25 mouse cellular contexts compared by ENCODE assay signal in genomic region chr9:62406423-62407013, GRCm38 (mm10).
DNase-seq lines count a peak whose midpoint lies in the region; ATAC-seq and TF ChIP-seq lines count a peak whose summit lies in the region.
"Had no signal": no experiment of that assay in that cellular context is flagged by ENCODE, and none has a peak within 500 bp of the region (broad histone marks: within the 10 kb centered on the region; RNA-seq: fewer than 3 reads in every experiment).

No protein-coding gene starts in this region.

- peak overlapping the region; percentile 80 for H3K27ac ChIP-seq in heart, adult 2 months
- peak overlapping the region; percentile 42 for H3K27ac ChIP-seq in liver, embryonic 12.5 days
- H3K27ac ChIP-seq in lung, postnatal 0 days (ENCODE audit: low read length) = no peak overlapping the region
- H3K27ac ChIP-seq in limb, embryonic 10.5 days = no peak overlapping the region
- H3K27ac ChIP-seq: forebrain, embryonic 10.5 days; heart, embryonic 13.5 days; hindbrain, embryonic 14.5 days; macrophage; neural tube, embryonic 15.5 days had no signal

- no peak overlapping the region for H3K4me2 ChIP-seq in liver, embryonic 12.5 days
- no peak overlapping the region for H3K4me2 ChIP-seq in lung, postnatal 0 days (replicated peaks; ENCODE audit: low read depth, low read length)
- H3K4me2 ChIP-seq: heart, embryonic 13.5 days; hindbrain, embryonic 14.5 days; midbrain, embryonic 11.5 days; neural tube, embryonic 15.5 days had no signal

- no peaks in the 10 kb centered on the region; the same call in 1 of the 2 replicates for H3K4me1 ChIP-seq in heart, adult 2 months (ENCODE audit: control insufficient read depth, insufficient read depth, low read length)
- peaks cover 36% of the 10 kb centered on the region for H3K4me1 ChIP-seq in liver, embryonic 12.5 days
- H3K4me1 ChIP-seq in lung, postnatal 0 days (ENCODE audit: insufficient read depth, low read depth, low read length) = no peaks in the 10 kb centered on the region
- peaks cover under 1% of the 10 kb centered on the region for H3K4me1 ChIP-seq in limb, embryonic 10.5 days
- H3K4me1 ChIP-seq: neural tube, embryonic 15.5 days had no signal

- TF ChIP-seq CTCF in heart, adult 2 months (IDR thresholded peaks at IDR 0.05) = no peak
- TF ChIP-seq CTCF in lung, postnatal 0 days (IDR thresholded peaks at IDR 0.05) = no peak

- no peak for TF ChIP-seq POLR2A in heart, adult 2 months (IDR thresholded peaks at IDR 0.05; ENCODE audit: insufficient read depth, low read depth, low read length)

- WGBS in heart, adult 2 months = 72% methylated on average over 7 of the region's 7 CpGs
- 42% methylated on average over 7 of the region's 7 CpGs for WGBS in liver, embryonic 12.5 days (ENCODE audit: insufficient replicate concordance)
- WGBS in lung, postnatal 0 days = 58% methylated on average over 7 of the region's 7 CpGs
- WGBS in limb, embryonic 10.5 days = 88% methylated on average over 7 of the region's 7 CpGs

- 0 out of 2 replicates have a peak, but pooled peaks cover 8% of the 10 kb centered on the region for H3K9me3 ChIP-seq in liver, embryonic 12.5 days (replicated peaks)
- H3K9me3 ChIP-seq in lung, postnatal 0 days (ENCODE audit: low read length) = no peaks in the 10 kb centered on the region
- no peaks in the 10 kb centered on the region for H3K9me3 ChIP-seq in limb, embryonic 10.5 days (replicated peaks)
- H3K9me3 ChIP-seq: forebrain, embryonic 10.5 days; neural tube, embryonic 15.5 days had no signal

- H3K79me2 ChIP-seq in heart, adult 2 months (replicated peaks; ENCODE audit: control insufficient read depth, insufficient read depth, low read length) = no peaks in the 10 kb centered on the region

- H3K9ac ChIP-seq in heart, adult 2 months (ENCODE audit: low read depth, low read length) = no peak overlapping the region
- H3K9ac ChIP-seq in liver, embryonic 12.5 days = no peak overlapping the region
- no peak overlapping the region for H3K9ac ChIP-seq in lung, postnatal 0 days (replicated peaks; ENCODE audit: low read depth)
- H3K9ac ChIP-seq: heart, embryonic 13.5 days; hindbrain, embryonic 14.5 days; neural tube, embryonic 15.5 days had no signal

- intact Hi-C loops in heart, adult 2 months (cut with DNase I) = no loop called here
- intact Hi-C loops in heart, postnatal 36 days (cut with DNase I) = loop anchor here (2.0 kb wide), 1 partner anchor 22 kb away; no protein-coding TSS in a partner anchor

- H3K27me3 ChIP-seq in heart, adult 2 months (ENCODE audit: control insufficient read depth, insufficient read depth, low read length) = no peaks in the 10 kb centered on the region
- no peaks in the 10 kb centered on the region for H3K27me3 ChIP-seq in liver, embryonic 12.5 days (replicated peaks)
- no peaks in the 10 kb centered on the region for H3K27me3 ChIP-seq in lung, postnatal 0 days (replicated peaks; ENCODE audit: insufficient read depth, low read length)
- no peaks in the 10 kb centered on the region for H3K27me3 ChIP-seq in limb, embryonic 10.5 days (ENCODE audit: low read depth, poor library complexity, severe bottlenecking)
- H3K27me3 ChIP-seq: heart, embryonic 13.5 days; neural tube, embryonic 15.5 days had no signal

- no peak overlapping the region for H3K4me3 ChIP-seq in heart, adult 2 months
- no peak overlapping the region for H3K4me3 ChIP-seq in liver, embryonic 12.5 days
- H3K4me3 ChIP-seq in lung, postnatal 0 days (ENCODE audit: low read depth, low read length) = no peak overlapping the region
- H3K4me3 ChIP-seq in limb, embryonic 10.5 days = no peak overlapping the region
- H3K4me3 ChIP-seq: forebrain, embryonic 10.5 days; heart, embryonic 13.5 days; neural tube, embryonic 15.5 days had no signal

- no peak for DNase-seq in heart, adult 2 months
- no peak for DNase-seq in heart, postnatal 36 days
- no peak for DNase-seq in lung, postnatal 0 days (ENCODE audit: low spot score)
- no peak for DNase-seq in limb, embryonic 10.5 days (ENCODE audit: low spot score)
- DNase-seq: adrenal gland, postnatal 36 days; cerebellum, adult 18-20 months; cerebellum, postnatal 14 days; gastrocnemius, postnatal 25 days; heart, adult 18-20 months; heart, postnatal 14 days; kidney, postnatal 36 days; right cerebral cortex, adult 18-20 months; right cerebral cortex, postnatal 4 days; thymus, adult 2 months had no signal

- H3K36me3 ChIP-seq in heart, adult 2 months (ENCODE audit: control insufficient read depth, insufficient read depth, low read length) = no peaks in the 10 kb centered on the region
- no peaks in the 10 kb centered on the region for H3K36me3 ChIP-seq in liver, embryonic 12.5 days
- H3K36me3 ChIP-seq in lung, postnatal 0 days (ENCODE audit: insufficient read depth, low read length) = no peaks in the 10 kb centered on the region
- no peaks in the 10 kb centered on the region for H3K36me3 ChIP-seq in limb, embryonic 10.5 days
- H3K36me3 ChIP-seq: forebrain, embryonic 10.5 days; heart, embryonic 13.5 days; neural tube, embryonic 15.5 days had no signal

- no peak for TF ChIP-seq EP300 in heart, adult 2 months (IDR thresholded peaks at IDR 0.05; ENCODE audit: insufficient read depth, low read depth, low read length)
- TF ChIP-seq EP300 in lung, postnatal 0 days (IDR thresholded peaks at IDR 0.05) = no peak

- peak; percentile 62; the same call in 1 of the 2 replicates for ATAC-seq in liver, embryonic 12.5 days
- 0 out of 2 replicates have a peak, but pooled peaks have one; percentile 27 for ATAC-seq in megakaryocyte, adult 5-6 weeks (ENCODE audit: poor library complexity, severe bottlenecking)
- ATAC-seq in lung, postnatal 0 days = no peak
- ATAC-seq in frontal cortex, adult (ENCODE audit: low TSS enrichment) = no peak
- ATAC-seq: forebrain, embryonic 16.5 days; inflammation-experienced regulatory T-cells, adult 6 months had no signal

Comparison
In these comparisons a context has a peak if more than half of its experiments do, and no peak if none do; other contexts are left out.
1. H3K27ac ChIP-seq: peak in heart, adult 2 months (single experiment) and liver, embryonic 12.5 days (single experiment); none in lung, postnatal 0 days (single experiment) and limb, embryonic 10.5 days (single experiment).
2. ATAC-seq: peak in liver, embryonic 12.5 days (single experiment) and megakaryocyte, adult 5-6 weeks (single experiment); none in lung, postnatal 0 days (single experiment) and frontal cortex, adult (single experiment).